Mouse (Mus musculus): Measurements from ENCODE around the gene Ift74. TPM values are rescaled to one million over a fixed set of nuclear protein-coding genes. Genes with fewer than 3 reads are reported as not detected.
A peak's percentile ranks its signal among the peaks of the same experiment; 100 is the strongest.
"Not testable (repeated sequence)": the region's sequence is repeated elsewhere in the genome, so short reads cannot be mapped to it uniquely, and the experiment has no call there.

Ift74 gene
- polyA plus RNA-seq, 1 experiment: 53.7 TPM

GRCm38 (mm10) chr4:94604452-94605019, 9.8 kb upstream of the Ift74 start:
- H3K4me1 ChIP-seq (ENCODE audit: control insufficient read depth, insufficient read depth, low read length): peaks cover 2% of the 10 kb centered on the region; the same call in 1 of the 2 replicates
- H3K27ac ChIP-seq (ENCODE audit: control insufficient read depth, insufficient read depth, low read depth, low read length): no peak overlapping the region
- H3K36me3 ChIP-seq (ENCODE audit: control insufficient read depth, insufficient read depth, low read length): no peaks in the 10 kb centered on the region
- no peaks in the 10 kb centered on the region for H3K27me3 ChIP-seq (ENCODE audit: control insufficient read depth, insufficient read depth, low read length)
- no peak for TF ChIP-seq POLR2A (IDR thresholded peaks at IDR 0.05; ENCODE audit: control insufficient read depth, low read depth, low read length)
- TF ChIP-seq CTCF (IDR thresholded peaks at IDR 0.05; ENCODE audit: control insufficient read depth, insufficient read depth, insufficient replicate concordance, low read depth, low read length): no peak
- H3K4me3 ChIP-seq (ENCODE audit: control insufficient read depth, low read depth, low read length): no peak overlapping the region

DNA sequence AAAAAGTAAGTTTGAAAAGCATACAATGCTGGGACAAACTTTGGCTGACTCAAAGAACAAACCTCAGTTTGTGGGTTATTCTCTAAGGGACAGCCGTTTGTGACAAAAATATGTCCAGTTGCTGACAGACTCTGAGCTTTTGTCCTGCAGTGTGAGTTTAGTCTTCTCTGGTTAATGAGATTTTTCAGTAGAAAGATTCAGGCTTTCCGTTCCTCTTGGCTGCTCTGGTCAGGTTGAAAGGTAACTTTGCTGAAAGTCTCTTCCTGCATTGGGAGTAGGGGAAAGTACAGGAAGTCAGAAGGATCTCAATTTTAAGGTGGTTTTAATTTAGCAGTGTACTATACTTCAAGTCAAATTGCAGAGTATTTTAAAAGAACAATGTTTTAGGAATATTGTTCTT, 8.7 kb upstream of the Ift74 start:
- no peak overlapping the region for H3K27ac ChIP-seq (ENCODE audit: control insufficient read depth, insufficient read depth, low read depth, low read length)
- no peaks in the 10 kb centered on the region for H3K36me3 ChIP-seq (ENCODE audit: control insufficient read depth, insufficient read depth, low read length)
- TF ChIP-seq POLR2A (IDR thresholded peaks at IDR 0.05; ENCODE audit: control insufficient read depth, low read depth, low read length) (no peak), CTCF (IDR thresholded peaks at IDR 0.05; ENCODE audit: control insufficient read depth, insufficient read depth, insufficient replicate concordance, low read depth, low read length) (no peak)
- no peaks in the 10 kb centered on the region for H3K27me3 ChIP-seq (ENCODE audit: control insufficient read depth, insufficient read depth, low read length)
- H3K4me3 ChIP-seq (ENCODE audit: control insufficient read depth, low read depth, low read length): no peak overlapping the region
- H3K4me1 ChIP-seq (ENCODE audit: control insufficient read depth, insufficient read depth, low read length): peaks cover 2% of the 10 kb centered on the region; the same call in 1 of the 2 replicates

DNA sequence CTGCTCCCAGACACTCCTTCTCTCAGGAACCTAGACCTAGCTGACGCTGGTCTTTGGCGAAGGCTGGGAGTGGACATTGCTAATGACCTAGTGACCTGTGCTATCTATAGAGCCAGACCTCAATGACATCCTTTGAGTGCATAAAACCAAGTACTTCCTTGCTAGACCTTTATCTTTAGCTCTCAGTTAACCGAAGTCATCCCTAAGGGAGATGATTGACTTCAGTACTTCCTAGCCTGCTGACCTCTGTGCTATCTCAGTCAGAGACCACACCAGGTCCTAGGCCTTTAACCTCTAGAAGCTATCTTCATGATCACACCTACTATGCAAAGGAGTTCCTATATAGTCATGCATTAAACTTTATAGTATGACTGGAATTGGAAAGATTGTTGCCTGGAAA, 4.0 kb upstream of the Ift74 start:
- Histone ChIP-seq H3K27ac (ENCODE audit: control insufficient read depth, insufficient read depth, low read depth, low read length) (no peak overlapping the region), H3K4me1 (ENCODE audit: control insufficient read depth, insufficient read depth, low read length) (no peaks in the 10 kb centered on the region; the same call in 1 of the 2 replicates), H3K4me3 (ENCODE audit: control insufficient read depth, low read depth, low read length) (no peak overlapping the region), H3K27me3 (ENCODE audit: control insufficient read depth, insufficient read depth, low read length) (no peaks in the 10 kb centered on the region), H3K36me3 (ENCODE audit: control insufficient read depth, insufficient read depth, low read length) (no peaks in the 10 kb centered on the region)
- TF ChIP-seq CTCF (IDR thresholded peaks at IDR 0.05; ENCODE audit: control insufficient read depth, insufficient read depth, insufficient replicate concordance, low read depth, low read length) (no peak), POLR2A (IDR thresholded peaks at IDR 0.05; ENCODE audit: control insufficient read depth, low read depth, low read length) (no peak)

- H3K36me3 ChIP-seq (ENCODE audit: control insufficient read depth, insufficient read depth, low read length): no peaks in the 10 kb centered on the region; the same call in 1 of the 2 replicates
- peak overlapping the region; percentile 96 for H3K27ac ChIP-seq (ENCODE audit: control insufficient read depth, insufficient read depth, low read depth, low read length)
- H3K4me3 ChIP-seq (ENCODE audit: control insufficient read depth, low read depth, low read length): peak overlapping the region; percentile 99
- no peaks in the 10 kb centered on the region for H3K27me3 ChIP-seq (ENCODE audit: control insufficient read depth, insufficient read depth, low read length)
- no peak for TF ChIP-seq CTCF (IDR thresholded peaks at IDR 0.05; ENCODE audit: control insufficient read depth, insufficient read depth, insufficient replicate concordance, low read depth, low read length)
- no peak for TF ChIP-seq POLR2A (IDR thresholded peaks at IDR 0.05; ENCODE audit: control insufficient read depth, low read depth, low read length)
- H3K4me1 ChIP-seq (ENCODE audit: control insufficient read depth, insufficient read depth, low read length): no peaks in the 10 kb centered on the region; the same call in 1 of the 2 replicates
Measured at GRCm38 (mm10) chr4:94614627-94615006, 326 bp downstream of the Ift74 start.

- TF ChIP-seq CTCF (IDR thresholded peaks at IDR 0.05; ENCODE audit: control insufficient read depth, insufficient read depth, insufficient replicate concordance, low read depth, low read length): no peak
- Histone ChIP-seq H3K36me3 (ENCODE audit: control insufficient read depth, insufficient read depth, low read length) (no peaks in the 10 kb centered on the region; the same call in 1 of the 2 replicates), H3K4me3 (ENCODE audit: control insufficient read depth, low read depth, low read length) (no peak overlapping the region), H3K4me1 (ENCODE audit: control insufficient read depth, insufficient read depth, low read length) (no peaks in the 10 kb centered on the region), H3K27me3 (ENCODE audit: control insufficient read depth, insufficient read depth, low read length) (no peaks in the 10 kb centered on the region), H3K27ac (ENCODE audit: control insufficient read depth, insufficient read depth, low read depth, low read length) (no peak overlapping the region)
Measured at GRCm38 (mm10) chr4:94620077-94620476, 5.8 kb downstream of the Ift74 start.

GRCm38 (mm10) chr4:94643141-94643540, 28.9 kb downstream of the Ift74 start:
- H3K36me3 ChIP-seq (ENCODE audit: control insufficient read depth, insufficient read depth, low read length): no peaks in the 10 kb centered on the region
- TF ChIP-seq CTCF (IDR thresholded peaks at IDR 0.05; ENCODE audit: control insufficient read depth, insufficient read depth, insufficient replicate concordance, low read depth, low read length) (no peak), POLR2A (IDR thresholded peaks at IDR 0.05; ENCODE audit: control insufficient read depth, low read depth, low read length) (no peak)
- H3K27me3 ChIP-seq (ENCODE audit: control insufficient read depth, insufficient read depth, low read length): no peaks in the 10 kb centered on the region
- H3K4me1 ChIP-seq (ENCODE audit: control insufficient read depth, insufficient read depth, low read length): no peaks in the 10 kb centered on the region
- H3K27ac ChIP-seq (ENCODE audit: control insufficient read depth, insufficient read depth, low read depth, low read length): no peak overlapping the region
- no peak overlapping the region for H3K4me3 ChIP-seq (ENCODE audit: control insufficient read depth, low read depth, low read length)

DNA sequence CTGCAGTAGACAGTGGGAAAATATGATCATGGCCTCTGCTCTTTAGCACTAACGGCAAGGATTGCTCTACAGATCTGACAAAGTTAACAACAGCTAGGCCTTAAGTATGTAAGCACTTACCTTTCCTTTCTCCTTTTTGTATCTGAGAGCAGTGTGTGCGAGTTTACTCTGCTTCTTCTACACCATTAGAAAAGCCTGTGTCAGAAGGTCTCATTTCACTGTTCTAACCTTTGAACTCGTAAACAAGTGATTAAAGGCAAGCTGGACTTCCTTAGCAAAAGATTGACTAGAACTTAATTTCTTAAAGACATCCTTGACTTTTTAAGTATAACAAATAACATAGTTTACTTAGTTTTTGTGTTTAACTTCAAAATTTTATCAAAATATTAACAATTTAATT, 35.6 kb downstream of the Ift74 start, which contains the start of gene Lrrc19:
TSS of gene Lrrc19 (minus strand) at position 225 of the 400 bp plus-strand sequence.
- no peaks in the 10 kb centered on the region for H3K4me1 ChIP-seq (ENCODE audit: control insufficient read depth, insufficient read depth, low read length)
- TF ChIP-seq POLR2A (IDR thresholded peaks at IDR 0.05; ENCODE audit: control insufficient read depth, low read depth, low read length) (no peak), CTCF (IDR thresholded peaks at IDR 0.05; ENCODE audit: control insufficient read depth, insufficient read depth, insufficient replicate concordance, low read depth, low read length) (no peak)
- H3K4me3 ChIP-seq (ENCODE audit: control insufficient read depth, low read depth, low read length): no peak within 1 kb of the TSS
- H3K27me3 ChIP-seq (ENCODE audit: control insufficient read depth, insufficient read depth, low read length): no peaks in the 10 kb centered on the region
- H3K36me3 ChIP-seq (ENCODE audit: control insufficient read depth, insufficient read depth, low read length): no peaks in the 10 kb centered on the region; the same call in 1 of the 2 replicates
- H3K27ac ChIP-seq (ENCODE audit: control insufficient read depth, insufficient read depth, low read depth, low read length): no peak within 1 kb of the TSS

DNA sequence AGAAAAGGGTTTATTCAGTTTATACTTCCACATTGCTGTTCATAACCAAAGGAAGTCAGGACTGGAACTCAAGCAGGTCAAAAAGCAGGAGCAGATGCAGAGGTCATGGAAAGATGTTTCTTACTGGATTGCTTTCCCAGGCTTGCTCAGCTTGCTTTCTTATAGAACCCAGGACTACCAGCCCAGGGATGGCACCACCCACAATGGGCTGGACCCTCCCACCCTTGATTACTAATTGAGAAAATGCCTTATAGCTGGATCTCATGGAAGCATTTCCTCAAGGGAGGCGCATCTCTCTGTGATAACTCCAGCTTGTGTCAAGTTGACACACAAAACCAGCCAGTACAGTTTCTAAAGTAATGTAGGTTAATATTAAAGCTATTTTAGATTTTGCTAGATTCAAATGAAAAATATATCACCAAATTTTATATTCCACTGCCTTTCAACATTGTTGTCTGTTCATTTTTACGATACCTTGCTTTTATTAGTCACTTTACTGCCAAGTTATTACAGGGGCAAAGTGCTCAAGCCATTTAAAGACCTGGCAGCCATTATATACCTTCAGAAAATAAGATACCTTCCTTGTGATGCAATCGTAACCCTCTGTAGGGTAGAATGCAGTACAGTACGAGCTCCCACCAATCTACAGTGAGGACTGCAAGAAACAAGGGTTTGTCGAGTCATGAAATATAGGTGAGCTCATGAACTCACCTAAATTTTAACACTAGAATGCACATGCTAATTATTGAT, 36.3 kb downstream of the Ift74 start:
- not testable (repeated sequence) for H3K27ac ChIP-seq (ENCODE audit: control insufficient read depth, insufficient read depth, low read depth, low read length); H3K4me3 ChIP-seq (ENCODE audit: control insufficient read depth, low read depth, low read length); H3K36me3 ChIP-seq (ENCODE audit: control insufficient read depth, insufficient read depth, low read length); H3K4me1 ChIP-seq (ENCODE audit: control insufficient read depth, insufficient read depth, low read length); H3K27me3 ChIP-seq (ENCODE audit: control insufficient read depth, insufficient read depth, low read length)
